Mouse (Mus musculus): Measurements from ENCODE around the gene Frs3. TPM values are rescaled to one million over a fixed set of nuclear protein-coding genes. Genes with fewer than 3 reads are reported as not detected.

Gene Frs3
- total RNA-seq, 2 experiments from 2014 or later = 0.12 to 0.72 TPM

Other genes with a start within 250 kb of the Frs3 start
- gene Taf8, start 186.7 kb upstream of the Frs3 start, total RNA-seq (2015) = 14.7 and 19.1 TPM in 2 replicates
- gene Taf8, start 186.7 kb upstream of the Frs3 start, total RNA-seq (2017) = 32.1 and 33.4 TPM in 2 replicates
- gene Ccnd3, start 184.0 kb upstream of the Frs3 start, total RNA-seq (2015) = 95.3 and 100 TPM in 2 replicates
- 51.4 and 53.8 TPM in 2 replicates for gene Ccnd3, start 184.0 kb upstream of the Frs3 start, total RNA-seq (2017)
- gene Bysl, start 77.5 kb upstream of the Frs3 start, total RNA-seq (2015) = 9.8 and 11.6 TPM in 2 replicates
- 15.4 and 16.0 TPM in 2 replicates for gene Bysl, start 77.5 kb upstream of the Frs3 start, total RNA-seq (2017)
- 20.4 and 23.8 TPM in 2 replicates for gene Med20, start 77.4 kb upstream of the Frs3 start, total RNA-seq (2015)
- gene Med20, start 77.4 kb upstream of the Frs3 start, total RNA-seq (2017) = 37.7 and 40.7 TPM in 2 replicates
- 0.56 and 2.2 TPM in 2 replicates for gene Gm20517, start 77.4 kb upstream of the Frs3 start, total RNA-seq (2015)
- gene Gm20517, start 77.4 kb upstream of the Frs3 start, total RNA-seq (2017) = 3.4 and 3.6 TPM in 2 replicates
- 4.8 and 5.9 TPM in 2 replicates for gene Usp49, start 58.3 kb upstream of the Frs3 start, total RNA-seq (2015)
- gene Usp49, start 58.3 kb upstream of the Frs3 start, total RNA-seq (2017) = 4.5 and 6.4 TPM in 2 replicates
- gene Tomm6, start 644 bp upstream of the Frs3 start, total RNA-seq (2015) = 194 and 226 TPM in 2 replicates
- 49.9 and 72.6 TPM in 2 replicates for gene Tomm6, start 644 bp upstream of the Frs3 start, total RNA-seq (2017)
- gene Gm21981, start 5.4 kb downstream of the Frs3 start, total RNA-seq (2015) = 0.54 TPM in 1 of 2 replicates, not detected in the other
- not detected in 2 replicates for gene Gm21981, start 5.4 kb downstream of the Frs3 start, total RNA-seq (2017)
- 0.15 and 0.64 TPM in 2 replicates for gene Prickle4, start 5.7 kb downstream of the Frs3 start, total RNA-seq (2015)
- gene Prickle4, start 5.7 kb downstream of the Frs3 start, total RNA-seq (2017) = 0.33 and 1.4 TPM in 2 replicates
- gene Pgc, start 37.8 kb downstream of the Frs3 start, total RNA-seq (2015) = not detected in 2 replicates
- not detected in 2 replicates for gene Pgc, start 37.8 kb downstream of the Frs3 start, total RNA-seq (2017)
- 6.5 and 7.5 TPM in 2 replicates for gene Tfeb, start 48.0 kb downstream of the Frs3 start, total RNA-seq (2015)
- 7.5 and 10.9 TPM in 2 replicates for gene Tfeb, start 48.0 kb downstream of the Frs3 start, total RNA-seq (2017)
- gene Mdfi, start 145.7 kb downstream of the Frs3 start, total RNA-seq (2015) = 2.9 and 4.1 TPM in 2 replicates
- 1.5 and 3.8 TPM in 2 replicates for gene Mdfi, start 145.7 kb downstream of the Frs3 start, total RNA-seq (2017)
- 20.1 and 21.3 TPM in 2 replicates for gene Foxp4, start 235.6 kb downstream of the Frs3 start, total RNA-seq (2015)
- 3.2 and 4.0 TPM in 2 replicates for gene Foxp4, start 235.6 kb downstream of the Frs3 start, total RNA-seq (2017)

Data from megakaryocyte progenitor cell, adult 5-6 weeks (primary cell).